Mouse (Mus musculus) cerebellum, adult 2 months (tissue): ENCODE results near the gene Rpl37a.

ENCODE experiments used
- CTCF ChIP-seq: fragments of 200-500 bp; IDR thresholded peaks from 2 replicates; pipeline ENCODE4 v1.5.1; 2011; ENCODE audit warnings: low read depth, mild to moderate bottlenecking, control low read depth, low read length, moderate library complexity, borderline replicate concordance; ENCODE audit not compliant: insufficient read depth
- POLR2A ChIP-seq: fragments of 200-500 bp; IDR thresholded peaks from 2 replicates; pipeline ENCODE4 v1.6.1; 2011; ENCODE audit warnings: low read length, control low read depth, borderline replicate concordance; ENCODE audit not compliant: insufficient read depth

- TF ChIP-seq CTCF, result no peak
- TF ChIP-seq POLR2A, result no peak
Observed at GRCm38 (mm10) chr1:72738946-72739680, 28.0 kb downstream of the Rpl37a start.
